Mouse (Mus musculus) thymus, adult 2 months (tissue): ENCODE measurements at regions not wholly inside any gene's neighbourhood (a gene's known extent, or its start where the extent isn't known, plus 50 kb on each side); places are given as distances from the start of the nearest gene placed in this dataset.

ENCODE experiments used
- CTCF ChIP-seq: fragments of 200-500 bp; IDR thresholded peaks from 2 replicates; pipeline ENCODE4 v1.5.1; 2012; ENCODE audit warnings: mild to moderate bottlenecking, control low read depth, low read length, moderate library complexity, borderline replicate concordance; ENCODE audit not compliant: control insufficient read depth, poor library complexity, insufficient read depth; ENCODE audit errors: extremely low read depth
- POLR2A ChIP-seq: fragments of 200-500 bp; IDR thresholded peaks from 2 replicates; pipeline ENCODE4 v1.6.1; 2012; ENCODE audit warnings: mild to moderate bottlenecking, low read length, control low read depth, moderate library complexity; ENCODE audit not compliant: control insufficient read depth, poor library complexity, insufficient read depth; ENCODE audit errors: extremely low read depth

GRCm38 (mm10) chr10:125845014-125845514 is 120.9 kb upstream of the Lrig3 start:
- TF ChIP-seq POLR2A (no peak), CTCF (no peak)
